Mouse (Mus musculus) liver, postnatal 0 days (tissue): ENCODE measurements around the gene Fxr1.

Experiments used
- CTCF ChIP-seq: sonication (generic); IDR thresholded peaks from 2 replicates; pipeline ENCODE4 v1.5.1; 2016; ENCODE audit warnings: antibody characterized with exemption, low read depth
- EP300 ChIP-seq: IDR thresholded peaks from 2 replicates; pipeline ENCODE4 v1.6.1; 2016; ENCODE audit warnings: antibody characterized with exemption, low read depth, mild to moderate bottlenecking

DNA sequence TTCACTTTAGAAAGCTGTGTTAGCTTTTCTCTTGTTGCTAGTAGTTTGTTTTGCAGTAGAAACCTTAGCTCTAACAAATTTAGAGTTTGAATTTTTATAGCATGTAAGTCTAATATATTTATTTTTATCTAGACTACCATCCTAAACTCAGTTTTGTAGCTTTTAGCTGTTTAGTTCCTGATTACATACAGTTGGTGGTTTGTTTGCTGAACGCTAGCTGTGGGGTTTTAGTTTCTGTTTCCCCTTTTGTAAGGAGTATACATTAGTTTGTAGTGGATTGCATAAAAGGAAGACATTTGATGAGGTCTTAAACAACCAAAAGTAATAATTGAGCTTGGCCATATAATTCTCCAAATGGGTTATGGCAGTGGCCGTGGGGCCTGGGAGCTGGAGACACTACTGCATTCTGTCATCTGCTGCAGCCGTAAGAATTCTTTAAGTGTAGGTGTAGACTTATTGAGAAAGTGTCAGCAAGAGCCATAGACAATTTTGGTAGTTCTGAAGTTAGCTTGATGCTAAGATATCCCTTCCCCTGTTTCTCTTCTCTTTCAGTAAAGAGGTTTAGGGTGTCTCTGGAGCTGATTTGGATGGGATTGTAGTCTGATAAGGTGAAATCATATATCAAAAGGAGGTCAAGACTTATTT, 14.1 kb downstream of the Fxr1 start:
- no peak for TF ChIP-seq EP300
- no peak for TF ChIP-seq CTCF
